Mouse (Mus musculus) gastrocnemius, postnatal 14 days (tissue): ENCODE data around the gene Gm15107. TPM values are rescaled to one million over a fixed set of nuclear protein-coding genes. Genes with fewer than 3 reads are reported as not detected.
"Not testable (repeated sequence)": the region's sequence is repeated elsewhere in the genome, so short reads cannot be mapped to it uniquely, and the experiment has no call there.

Experiments used
- DNase-seq: peaks from one replicate; pipeline ENCODE4 v3.0.0; 2021; ENCODE audit warnings: mixed read lengths
- intact Hi-C: fragments of 180-260 bp; cut with DNase I; formaldehyde crosslinking; loops from one replicate; pipeline ENCODE4 v1.15.1; 2025; ENCODE audit warnings: low total_unique reads
- long read RNA-seq, 2 experiments: library from polyadenylated mRNA; stranded (forward); transcript quantifications; one replicate each; pipeline ENCODE4 v2.0.0; 2021
- total RNA-seq, 2 experiments: library from RNA; stranded (reverse); gene quantifications; 2 replicates each; pipeline ENCODE4 v1.2.3; 2021

Gene Gm15107
- total RNA-seq, result not detected
- long read RNA-seq, experiment 1, result 0 reads
- long read RNA-seq, experiment 2, result 0 reads

GRCm38 (mm10) chrX:148180424-148180823 is at the start of gene Gm15107:
Gm15107 (plus strand) TSS chrX:148180724.
- DNase-seq, intact Hi-C loops: not testable (repeated sequence)

Other genes starting within 250 kb of the Gm15107 start
- gene Gm15080, start 187.7 kb upstream of the Gm15107 start, total RNA-seq, result not detected